Comparison of ENCODE assay signal across 10 mouse cellular contexts in the genomic region with DNA sequence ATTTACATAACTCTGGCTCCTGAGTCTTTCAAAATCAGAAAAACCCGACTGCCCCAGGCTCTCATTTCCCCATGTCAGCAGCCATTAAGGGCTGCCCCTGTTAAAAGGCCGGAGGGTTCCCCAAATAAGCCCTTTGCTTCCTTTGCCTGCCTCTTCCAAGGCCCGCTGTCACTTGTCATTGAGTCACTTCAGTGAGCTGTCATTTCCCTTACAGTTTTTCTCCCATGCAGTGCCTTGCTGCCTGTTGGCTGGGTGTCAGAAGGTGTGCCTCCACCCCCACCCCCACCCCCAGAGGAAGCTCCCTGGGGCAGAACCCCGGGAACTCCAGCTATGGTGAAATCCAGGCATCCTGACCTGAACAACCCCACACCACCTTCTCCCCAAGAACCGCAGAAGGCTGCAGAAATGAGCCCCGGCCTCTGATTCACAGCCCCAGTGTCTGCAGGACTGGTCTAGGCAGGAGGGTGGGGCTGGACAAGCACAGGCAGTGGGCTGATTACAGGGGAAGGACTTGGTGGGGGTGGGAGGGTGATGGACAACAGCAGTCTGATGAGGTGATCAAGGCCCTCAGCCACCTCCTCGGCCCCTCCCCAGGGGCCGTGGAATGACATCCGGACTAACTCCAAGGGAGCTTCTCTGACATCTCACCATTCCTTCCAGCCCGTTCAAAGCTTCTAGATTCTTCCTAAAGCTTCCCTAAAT. TPM values are rescaled to one million over a fixed set of nuclear protein-coding genes. Genes with fewer than 3 reads are reported as not detected.
DNase-seq lines count a peak whose midpoint lies in the region; ATAC-seq and TF ChIP-seq lines count a peak whose summit lies in the region.
"Had no signal": no experiment of that assay in that cellular context is flagged by ENCODE, and none has a peak within 500 bp of the region (broad histone marks: within the 10 kb centered on the region; RNA-seq: fewer than 3 reads in every experiment).

No protein-coding gene starts in this region.

- no peak overlapping the region for H3K27ac ChIP-seq in ES-Bruce4 (ENCODE audit: insufficient read depth, low read length)
- H3K27ac ChIP-seq in heart, embryonic 12.5 days (ENCODE audit: poor library complexity, severe bottlenecking): peak overlapping the region; percentile 43
- H3K27ac ChIP-seq: limb, embryonic 13.5 days had no signal

- 0 out of 2 replicates have a peak, but pooled peaks have one; percentile 22 for TF ChIP-seq EP300 in ES-Bruce4 (IDR thresholded peaks at IDR 0.05; ENCODE audit: insufficient read depth, low read depth, low read length)

- no peaks in the 10 kb centered on the region for H3K36me3 ChIP-seq in ES-Bruce4 (ENCODE audit: control insufficient read depth, insufficient read depth, low read length, poor library complexity, severe bottlenecking)
- H3K36me3 ChIP-seq in heart, embryonic 12.5 days: no peaks in the 10 kb centered on the region
- H3K36me3 ChIP-seq: limb, embryonic 13.5 days had no signal

- peak overlapping the region; percentile 10 for H3K4me2 ChIP-seq in heart, embryonic 12.5 days
- H3K4me2 ChIP-seq: limb, embryonic 13.5 days had no signal

- H3K4me3 ChIP-seq in ES-Bruce4 (ENCODE audit: low read depth, low read length): no peak overlapping the region
- no peak overlapping the region for H3K4me3 ChIP-seq in heart, embryonic 12.5 days
- H3K4me3 ChIP-seq: limb, embryonic 13.5 days had no signal

- H3K4me1 ChIP-seq in ES-Bruce4 (ENCODE audit: control insufficient read depth, insufficient read depth, low read length): peaks cover 6% of the 10 kb centered on the region
- H3K4me1 ChIP-seq in heart, embryonic 12.5 days (replicated peaks): peaks cover 32% of the 10 kb centered on the region

- no peak for TF ChIP-seq POLR2A in ES-Bruce4 (IDR thresholded peaks at IDR 0.05; ENCODE audit: insufficient read depth, low read length)

- 15% methylated on average over 10 of the region's 10 CpGs for WGBS in heart, embryonic 12.5 days

- TF ChIP-seq CTCF in ES-Bruce4 (IDR thresholded peaks at IDR 0.05; ENCODE audit: low read depth, low read length): no peak

- intact Hi-C loops in heart, postnatal 25 days (cut with DNase I): no loop called here

- H3K9ac ChIP-seq in ES-Bruce4 (ENCODE audit: low read depth, poor library complexity, severe bottlenecking): no peak overlapping the region
- H3K9ac ChIP-seq in heart, embryonic 12.5 days: peak overlapping the region; percentile 49; the same call in 1 of the 2 replicates

- H3K9me3 ChIP-seq in ES-Bruce4 (replicated peaks; ENCODE audit: control insufficient read depth, insufficient read depth, low read length, poor library complexity, severe bottlenecking): no peaks in the 10 kb centered on the region
- no peaks in the 10 kb centered on the region for H3K9me3 ChIP-seq in heart, embryonic 12.5 days (replicated peaks)
- H3K9me3 ChIP-seq: limb, embryonic 13.5 days had no signal

- peak; percentile 56 for ATAC-seq in heart, embryonic 12.5 days (ENCODE audit: insufficient number of reproducible peaks, low FRiP score)

- peak; percentile 94 for DNase-seq in heart, adult 11 months
- DNase-seq in heart, postnatal 25 days (ENCODE audit: low spot score): no peak
- peak; percentile 77 for DNase-seq in lung, postnatal 10 days
- no peak for DNase-seq in left cerebral cortex, adult 8-10 months (ENCODE audit: low spot score in 2 of 2)
- no peak for DNase-seq in layer of hippocampus, postnatal 10 days (ENCODE audit: low spot score in 2 of 2)
- DNase-seq in spleen, postnatal 14 days (ENCODE audit: low spot score in 2 of 2): no peak
- DNase-seq: gastrocnemius, postnatal 14 days had no signal

- H3K27me3 ChIP-seq in ES-Bruce4 (ENCODE audit: control insufficient read depth, insufficient read depth, low read length, poor library complexity, severe bottlenecking): no peaks in the 10 kb centered on the region
- H3K27me3 ChIP-seq in heart, embryonic 12.5 days (replicated peaks): no peaks in the 10 kb centered on the region
- H3K27me3 ChIP-seq: limb, embryonic 13.5 days had no signal

RNA-seq across cellular contexts. Expression of gene Cdc42ep4, which starts 14.8 kb away (rescaled TPM):
- 10 to 100 TPM; 12.5 to 17.7 TPM for total RNA-seq in heart, postnatal 25 days (2021)
- polyA plus RNA-seq in ES-Bruce4 (2011; ENCODE audit: insufficient read depth, insufficient read length, low read depth, missing spikeins): 29.4 and 32.4 TPM in 2 replicates
- polyA plus RNA-seq in heart, embryonic 12.5 days (2016; fragmentation: Nextera tagmentation; extraction: Ambion mirVana): 23.2 and 24.3 TPM in 2 replicates
- 10 to 100 TPM; 30.5 to 32.6 (median 31.8) TPM for total RNA-seq in left cerebral cortex, adult 8-10 months (2022)
- total RNA-seq in layer of hippocampus, postnatal 10 days (2021): 10 to 100 TPM; 43.2 to 47.6 TPM

RNA-seq across cellular contexts. Expression of gene Cpsf4l, which starts 56.6 kb away (rescaled TPM):
- total RNA-seq in heart, postnatal 25 days (2021): not detected
- polyA plus RNA-seq in ES-Bruce4 (2011; ENCODE audit: insufficient read depth, insufficient read length, low read depth, missing spikeins): 18.0 and 18.1 TPM in 2 replicates
- polyA plus RNA-seq in heart, embryonic 12.5 days (2016; fragmentation: Nextera tagmentation; extraction: Ambion mirVana): not detected in 2 replicates
- total RNA-seq in left cerebral cortex, adult 8-10 months (2022): under 1 TPM in 2 of 4 experiments, not detected in 2; 0.35 to 0.76 TPM
- not detected for total RNA-seq in layer of hippocampus, postnatal 10 days (2021)
- total RNA-seq: gastrocnemius, postnatal 14 days had no signal

Comparison
In these comparisons a context has a peak if more than half of its experiments do, and no peak if none do; other contexts are left out.
1. DNase-seq: peak in heart, adult 11 months (single experiment) and lung, postnatal 10 days (single experiment); none in heart, postnatal 25 days (single experiment), left cerebral cortex, adult 8-10 months (0 of 2), layer of hippocampus, postnatal 10 days (0 of 2) and spleen, postnatal 14 days (0 of 2).